Mouse (Mus musculus) lung, postnatal 14 days (tissue): ENCODE results near the gene Gucd1.
"Not testable (repeated sequence)": the region's sequence is repeated elsewhere in the genome, so short reads cannot be mapped to it uniquely, and the experiment has no call there.

Source experiments
- DNase-seq: peaks from one replicate; pipeline ENCODE4 v3.0.0; 2021

The Gucd1 gene

GRCm38 (mm10) chr10:75429004-75429380, 88.8 kb downstream of the Gucd1 start:
- no peak for DNase-seq

GRCm38 (mm10) chr10:75428049-75429003, 89.4 kb downstream of the Gucd1 start:
- DNase-seq: no peak

- DNase-seq: no peak
These were observed 93.3 kb downstream of the Gucd1 start for GRCm38 (mm10) chr10:75424498-75424901.

GRCm38 (mm10) chr10:75418747-75419146, 99.0 kb downstream of the Gucd1 start:
- no peak for DNase-seq

GRCm38 (mm10) chr10:75417363-75418042, 100.3 kb downstream of the Gucd1 start:
- no peak for DNase-seq

- no peak for DNase-seq
These were observed 102.8 kb downstream of the Gucd1 start for GRCm38 (mm10) chr10:75414925-75415324.

- no peak for DNase-seq
These were observed 105.4 kb downstream of the Gucd1 start for GRCm38 (mm10) chr10:75412114-75413103.

- DNase-seq: not testable (repeated sequence)
These were observed 106.2 kb downstream of the Gucd1 start for GRCm38 (mm10) chr10:75411343-75412113.

- no peak for DNase-seq
These were observed 110.0 kb downstream of the Gucd1 start for GRCm38 (mm10) chr10:75407741-75408140.

- peak; percentile 54 for DNase-seq
These were observed 111.0 kb downstream of the Gucd1 start for GRCm38 (mm10) chr10:75406755-75407154.

GRCm38 (mm10) chr10:75405916-75406315, 111.9 kb downstream of the Gucd1 start:
- DNase-seq: no peak

- no peak for DNase-seq
These were observed 116.8 kb downstream of the Gucd1 start, which contains the start of gene Upb1 for GRCm38 (mm10) chr10:75400958-75401357. Upb1 (plus strand) TSS chr10:75401115.

GRCm38 (mm10) chr10:75396966-75397365, 120.8 kb downstream of the Gucd1 start:
- peak; percentile 40 for DNase-seq

- no peak for DNase-seq
These were observed 123.0 kb downstream of the Gucd1 start for GRCm38 (mm10) chr10:75394796-75395195.

GRCm38 (mm10) chr10:75390832-75391231, 126.9 kb downstream of the Gucd1 start:
- no peak for DNase-seq

- DNase-seq: no peak
These were observed 127.6 kb downstream of the Gucd1 start for GRCm38 (mm10) chr10:75390156-75390555.

- no peak for DNase-seq
These were observed 139.1 kb downstream of the Gucd1 start for GRCm38 (mm10) chr10:75378688-75379087.

GRCm38 (mm10) chr10:75373655-75374351, 144.0 kb downstream of the Gucd1 start:
- DNase-seq: not testable (repeated sequence)

GRCm38 (mm10) chr10:75365231-75365633, 152.5 kb downstream of the Gucd1 start:
- DNase-seq: no peak

GRCm38 (mm10) chr10:75364796-75365195, 153.0 kb downstream of the Gucd1 start:
- DNase-seq: no peak

- peak; percentile 33 for DNase-seq
These were observed 153.5 kb downstream of the Gucd1 start for GRCm38 (mm10) chr10:75364214-75364690.
